ENCODE assay signal across 9 mouse cellular contexts in genomic region chr10:81134181-81134587, GRCm38 (mm10). TPM values are rescaled to one million over a fixed set of nuclear protein-coding genes. Genes with fewer than 3 reads are reported as not detected.
DNase-seq lines count a peak whose midpoint lies in the region; ATAC-seq lines count a peak whose summit lies in the region.
"Had no signal": no experiment of that assay in that cellular context is flagged by ENCODE, and none has a peak within 500 bp of the region (broad histone marks: within the 10 kb centered on the region; RNA-seq: fewer than 3 reads in every experiment).

No protein-coding gene starts in this region.

- H3K4me2 ChIP-seq in heart, embryonic 11.5 days = peak overlapping the region; percentile 96

- H3K4me1 ChIP-seq in heart, embryonic 11.5 days (ENCODE audit: control insufficient read depth, insufficient read depth, low read length) = peaks cover 11% of the 10 kb centered on the region

- no peak for ATAC-seq in heart, embryonic 11.5 days (replicated peaks; ENCODE audit: insufficient number of reproducible peaks, low FRiP score, low TSS enrichment)
- peak; percentile 35 for ATAC-seq in megakaryocyte progenitor cell, adult 5-6 weeks (replicated peaks; ENCODE audit: poor library complexity)

- DNase-seq in layer of hippocampus, adult 11-12 months (ENCODE audit: low spot score) = peak; percentile 72
- no peak for DNase-seq in layer of hippocampus, adult 18-20 months (ENCODE audit: low spot score in 2 of 2)
- peak; percentile 71 to 87 for DNase-seq in adrenal gland, postnatal 36 days
- DNase-seq in kidney, postnatal 36 days = peak; percentile 91 to 93
- peak; percentile 54 for DNase-seq in thymus, postnatal 4 days
- DNase-seq in Muller cell, postnatal 12 days (ENCODE audit: inconsistent ontology term) = no peak

- 2% methylated on average over 16 of the region's 16 CpGs for WGBS in heart, embryonic 11.5 days (ENCODE audit: insufficient replicate concordance)

- peak overlapping the region; percentile 43; the same call in 1 of the 2 replicates for H3K9ac ChIP-seq in heart, embryonic 11.5 days (ENCODE audit: low read depth, low read length)

- H3K27ac ChIP-seq in heart, embryonic 11.5 days (ENCODE audit: low read depth, low read length) = no peak overlapping the region
- H3K27ac ChIP-seq: neural tube, embryonic 13.5 days had no signal

- peaks cover 15% of the 10 kb centered on the region for H3K27me3 ChIP-seq in heart, embryonic 11.5 days (ENCODE audit: control insufficient read depth, insufficient read depth, low read length)

- H3K4me3 ChIP-seq in heart, embryonic 11.5 days (ENCODE audit: low read depth, low read length) = peak overlapping the region; percentile 19

- H3K9me3 ChIP-seq in heart, embryonic 11.5 days (replicated peaks; ENCODE audit: control insufficient read depth, low read length) = no peaks in the 10 kb centered on the region
- H3K9me3 ChIP-seq: neural tube, embryonic 13.5 days had no signal

- no peaks in the 10 kb centered on the region for H3K36me3 ChIP-seq in heart, embryonic 11.5 days (ENCODE audit: control insufficient read depth, insufficient read depth, low read length)
- H3K36me3 ChIP-seq: neural tube, embryonic 13.5 days had no signal

RNA-seq across cellular contexts. Expression of gene Zbtb7a, which starts 0.8 kb away (rescaled TPM):
- 100 to 1,000 TPM; 122 to 126 TPM for total RNA-seq in layer of hippocampus, adult 18-20 months (2021)
- total RNA-seq in adrenal gland, postnatal 36 days (2021) = 10 to 100 TPM; 69.9 to 84.0 TPM
- polyA plus RNA-seq in heart, embryonic 11.5 days (2014; fragmentation: Nextera tagmentation; extraction: Ambion mirVana) = 10.6 and 10.8 TPM in 2 replicates
- total RNA-seq in megakaryocyte progenitor cell, adult 5-6 weeks (2015) = 17.4 and 18.9 TPM in 2 replicates
- 7.7 and 8.6 TPM in 2 replicates for total RNA-seq in megakaryocyte progenitor cell, adult 5-6 weeks (2017)

RNA-seq across cellular contexts. Expression of gene Map2k2, which starts 28.5 kb away (rescaled TPM):
- total RNA-seq in layer of hippocampus, adult 18-20 months (2021) = 100 to 1,000 TPM; 130 to 136 TPM
- 100 to 1,000 TPM; 178 to 186 TPM for total RNA-seq in adrenal gland, postnatal 36 days (2021)
- 153 and 154 TPM in 2 replicates for polyA plus RNA-seq in heart, embryonic 11.5 days (2014; fragmentation: Nextera tagmentation; extraction: Ambion mirVana)
- total RNA-seq in megakaryocyte progenitor cell, adult 5-6 weeks (2015) = 34.4 and 42.5 TPM in 2 replicates
- total RNA-seq in megakaryocyte progenitor cell, adult 5-6 weeks (2017) = 50.1 and 54.9 TPM in 2 replicates

RNA-seq across cellular contexts. Expression of gene Pias4, which starts 33.5 kb away (rescaled TPM):
- 10 to 100 TPM; 27.5 to 30.8 TPM for total RNA-seq in layer of hippocampus, adult 18-20 months (2021)
- 10 to 100 TPM; 26.7 to 28.2 TPM for total RNA-seq in adrenal gland, postnatal 36 days (2021)
- polyA plus RNA-seq in heart, embryonic 11.5 days (2014; fragmentation: Nextera tagmentation; extraction: Ambion mirVana) = 39.4 and 39.7 TPM in 2 replicates
- 9.4 and 10.0 TPM in 2 replicates for total RNA-seq in megakaryocyte progenitor cell, adult 5-6 weeks (2015)
- 9.4 and 9.8 TPM in 2 replicates for total RNA-seq in megakaryocyte progenitor cell, adult 5-6 weeks (2017)

RNA-seq across cellular contexts. Expression of gene Creb3l3, which starts 35.5 kb away (rescaled TPM):
- under 1 TPM; 0.57 to 0.63 TPM for total RNA-seq in layer of hippocampus, adult 18-20 months (2021)
- total RNA-seq in adrenal gland, postnatal 36 days (2021) = 1 to 10 TPM in 1 of 2 experiments, under 1 TPM in 1; 0.36 to 2.1 TPM
- 0.37 and 1.0 TPM in 2 replicates for polyA plus RNA-seq in heart, embryonic 11.5 days (2014; fragmentation: Nextera tagmentation; extraction: Ambion mirVana)
- total RNA-seq in megakaryocyte progenitor cell, adult 5-6 weeks (2015) = 0.54 and 0.88 TPM in 2 replicates
- total RNA-seq in megakaryocyte progenitor cell, adult 5-6 weeks (2017) = 0.30 and 0.58 TPM in 2 replicates

RNA-seq across cellular contexts. Expression of gene Eef2, which starts 42.2 kb away (rescaled TPM):
- 100 to 1,000 TPM; 907 to 934 TPM for total RNA-seq in layer of hippocampus, adult 18-20 months (2021)
- total RNA-seq in adrenal gland, postnatal 36 days (2021) = 1,000 to 10,000 TPM; 1,540 to 1,602 TPM
- 313 and 338 TPM in 2 replicates for polyA plus RNA-seq in heart, embryonic 11.5 days (2014; fragmentation: Nextera tagmentation; extraction: Ambion mirVana)
- total RNA-seq in megakaryocyte progenitor cell, adult 5-6 weeks (2015) = 526 and 599 TPM in 2 replicates
- total RNA-seq in megakaryocyte progenitor cell, adult 5-6 weeks (2017) = 1,508 and 1,553 TPM in 2 replicates

Comparison
In these comparisons a context has a peak if more than half of its experiments do, and no peak if none do; other contexts are left out.
1. DNase-seq: peak in layer of hippocampus, adult 11-12 months (single experiment), adrenal gland, postnatal 36 days (2 of 2), kidney, postnatal 36 days (2 of 2) and thymus, postnatal 4 days (single experiment); none in layer of hippocampus, adult 18-20 months (0 of 2) and Muller cell, postnatal 12 days (single experiment).